Mouse (Mus musculus) embryonic fibroblast, embryonic 13.5 days (primary cell): ENCODE measurements around the gene Ush1g.

Source experiments
- CTCF ChIP-seq: IDR thresholded peaks from 2 replicates; pipeline ENCODE4 v1.5.1; 2011; ENCODE audit warnings: mild to moderate bottlenecking, control low read depth, low read length, moderate library complexity, borderline replicate concordance; ENCODE audit not compliant: insufficient read depth
- POLR2A ChIP-seq: IDR thresholded peaks from 2 replicates; pipeline ENCODE4 v1.6.1; 2011; ENCODE audit warnings: low read depth, mild to moderate bottlenecking, control low read depth, low read length, moderate library complexity

- TF ChIP-seq CTCF (no peak), POLR2A (no peak)
These were observed 48.8 kb downstream of the Ush1g start for GRCm38 (mm10) chr11:115272894-115273498.
